Mouse (Mus musculus) lung, adult 2 months (tissue): ENCODE measurements at regions not wholly inside any gene's neighbourhood (a gene's known extent, or its start where the extent isn't known, plus 50 kb on each side); places are given as distances from the start of the nearest gene placed in this dataset.
A peak's percentile ranks its signal among the peaks of the same experiment; 100 is the strongest.

ENCODE experiments used
- DNase-seq: peaks from one replicate; pipeline ENCODE4 v3.0.0; 2022
- H3K4me1 ChIP-seq: fragments of 200-500 bp; 2 replicates; pipeline ENCODE4 v1.6.1; 2011; ENCODE audit warnings: low read length; ENCODE audit not compliant: control insufficient read depth, insufficient read depth
- H3K4me3 ChIP-seq: fragments of 200-500 bp; replicated peaks from 2 replicates; pipeline ENCODE3; 2011; ENCODE audit warnings: low read depth, mild to moderate bottlenecking, control low read depth, low read length; ENCODE audit errors: extremely low read depth
- CTCF ChIP-seq: fragments of 200-500 bp; IDR thresholded peaks from 2 replicates; pipeline ENCODE4 v1.5.1; 2011; ENCODE audit warnings: mild to moderate bottlenecking, low read length, control low read depth; ENCODE audit not compliant: insufficient read depth
- POLR2A ChIP-seq: fragments of 200-500 bp; IDR thresholded peaks from 2 replicates; pipeline ENCODE4 v1.6.1; 2011; ENCODE audit warnings: low read depth, mild to moderate bottlenecking, control low read depth, low read length, borderline replicate concordance; ENCODE audit errors: extremely low read depth
- WGBS: fragments of 180-500 bp; shearing (Covaris S2); methylation state at CpG from one replicate; pipeline ENCODE4 v1.1.7; 2018; 5-methylcytosine and 5-hydroxymethylcytosine counted together

DNA sequence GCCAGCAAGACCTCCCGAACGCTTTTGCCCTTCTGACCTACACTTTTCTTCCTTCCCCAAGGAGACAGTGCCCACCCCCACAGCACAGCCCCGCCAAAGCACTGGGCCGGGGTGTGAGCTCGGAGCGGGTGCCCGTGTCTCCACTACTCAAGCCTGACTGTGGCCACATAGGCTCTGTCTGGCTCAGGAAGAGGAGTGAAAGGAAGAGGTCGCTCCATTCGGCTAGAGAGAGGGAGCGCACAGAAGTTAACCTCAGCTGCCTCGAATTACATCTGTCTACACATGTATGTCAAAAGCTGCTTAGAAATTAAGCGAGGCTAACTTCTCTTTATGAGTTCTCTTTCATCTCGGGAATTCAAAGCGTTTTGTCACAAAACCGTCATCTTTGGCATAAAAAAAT is 69.6 kb upstream of the Slc4a7 start:
- Histone ChIP-seq H3K4me3 (peak overlapping the region; percentile 12), H3K4me1 (peaks cover 4% of the 10 kb centered on the region; the same call in 1 of the 2 replicates)
- 5% methylated on average over 15 of the region's 15 CpGs for WGBS
- TF ChIP-seq POLR2A: no peak
- no peak for TF ChIP-seq CTCF
- peak; percentile 20 for DNase-seq

DNA sequence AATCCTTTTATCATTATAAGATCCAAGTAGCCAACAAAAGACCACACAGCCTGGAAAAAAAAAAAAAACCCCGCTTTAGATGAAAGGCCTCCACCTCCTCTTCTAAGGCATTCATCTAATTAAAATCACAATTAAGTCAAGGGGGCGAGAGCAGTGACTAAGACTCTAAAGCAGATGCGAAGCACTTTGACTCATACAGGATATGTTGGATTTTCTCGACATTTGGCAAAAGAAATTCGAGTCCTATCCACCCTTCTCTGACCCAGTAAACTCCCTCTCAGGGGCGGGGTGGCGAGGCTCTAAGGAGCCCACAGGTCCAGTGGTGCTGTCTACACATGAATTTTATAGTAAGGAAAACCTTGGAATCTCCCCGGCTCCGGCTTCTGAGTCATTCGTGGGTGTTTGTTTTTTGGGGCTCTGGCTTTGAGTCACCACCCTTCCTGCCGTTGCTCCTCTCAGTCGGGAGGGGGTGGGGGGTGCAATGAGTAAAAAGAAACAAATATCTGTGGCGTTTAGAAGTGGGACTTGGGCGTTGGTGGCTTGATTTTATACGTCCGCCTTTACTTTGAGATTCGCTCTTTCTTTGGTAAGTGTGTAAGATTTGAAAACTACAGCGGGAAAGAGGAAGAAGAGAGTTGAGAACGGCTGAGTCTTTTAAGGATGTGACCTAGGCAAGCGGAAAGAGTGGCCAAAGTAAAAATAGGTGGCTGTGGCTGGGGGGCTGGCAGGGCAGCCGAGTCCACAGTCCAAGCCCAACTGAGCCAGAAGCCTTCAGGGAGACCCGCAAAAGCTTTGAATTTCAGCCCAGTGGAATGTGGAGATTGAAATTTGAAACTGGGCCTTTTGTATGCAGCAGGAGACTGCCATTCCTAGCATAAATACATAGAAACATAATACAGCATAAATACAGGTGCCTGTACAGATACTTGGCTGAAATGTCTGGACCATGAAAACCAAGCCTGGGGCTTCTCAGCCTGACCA is 68.8 kb upstream of the Slc4a7 start:
- DNase-seq: peak; percentile 46
- Histone ChIP-seq H3K4me3 (peak overlapping the region; percentile 55), H3K4me1 (peaks cover 4% of the 10 kb centered on the region; the same call in 1 of the 2 replicates)
- TF ChIP-seq CTCF (no peak), POLR2A (no peak)
- 2% methylated on average over 22 of the region's 22 CpGs for WGBS

DNA sequence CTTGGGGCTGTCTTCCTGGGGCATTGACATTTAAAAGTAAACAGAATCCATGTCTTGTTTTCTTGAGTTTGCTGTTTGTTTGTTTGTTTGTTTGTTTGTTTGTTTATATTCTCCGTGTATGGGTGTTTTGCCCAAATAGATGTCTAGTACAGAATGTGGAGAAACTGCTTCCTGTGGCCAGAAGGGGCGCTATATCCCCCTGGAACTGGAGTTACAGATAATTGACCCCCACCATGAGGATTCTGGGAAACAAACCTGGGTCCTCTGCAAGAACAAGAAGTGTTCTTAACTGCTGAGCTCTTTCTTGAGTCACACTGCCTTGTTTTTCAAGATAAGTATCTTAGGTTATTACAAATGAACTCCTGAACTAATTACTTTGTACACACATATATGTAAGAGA is 68.1 kb upstream of the Slc4a7 start:
- WGBS: 36% methylated on average over 2 of the region's 2 CpGs
- TF ChIP-seq POLR2A: no peak
- TF ChIP-seq CTCF: no peak
- DNase-seq: no peak
- H3K4me1 ChIP-seq: peaks cover 4% of the 10 kb centered on the region; the same call in 1 of the 2 replicates
- H3K4me3 ChIP-seq: no peak overlapping the region

DNA sequence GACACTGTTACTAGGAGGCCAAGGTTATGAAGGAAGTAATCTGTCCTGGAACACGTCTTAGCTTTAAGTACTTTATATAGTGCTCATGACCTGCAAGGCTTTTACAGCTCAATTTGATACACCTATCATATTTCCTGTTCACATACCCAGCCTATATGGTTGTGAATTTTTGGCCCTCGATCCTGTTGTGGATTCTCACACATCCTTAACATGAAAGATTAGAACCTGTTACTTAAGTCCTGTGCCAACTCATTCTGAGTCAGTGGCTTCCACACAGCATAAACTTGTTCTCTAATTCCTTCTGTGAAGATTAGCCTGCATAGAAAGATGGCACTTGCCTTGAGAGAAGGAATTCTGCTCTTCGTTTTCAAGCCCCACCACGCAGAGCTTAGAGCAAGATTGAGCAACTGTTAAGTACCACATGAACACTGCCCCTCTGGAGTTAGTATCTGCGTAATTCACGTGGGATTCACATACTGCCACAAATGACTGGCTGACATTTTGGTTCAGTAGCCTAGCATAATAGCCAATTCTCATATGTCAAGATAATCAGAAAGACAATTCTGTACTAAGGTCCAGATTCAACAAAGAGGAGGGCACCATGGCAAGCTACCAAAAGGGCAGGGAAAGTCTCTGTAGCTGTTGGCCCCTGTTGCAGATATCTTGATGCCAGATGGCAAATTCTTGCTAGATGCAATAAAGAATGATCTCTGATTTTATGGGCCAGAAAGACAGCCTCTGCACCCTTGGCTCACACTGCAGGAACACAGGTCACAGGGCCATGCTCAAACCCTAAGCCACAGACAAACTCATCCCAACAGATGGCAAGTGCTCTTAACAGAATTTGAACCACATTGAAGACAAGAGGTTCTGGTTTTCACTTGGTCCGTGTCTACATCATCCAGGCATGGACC is 62.7 kb upstream of the Slc4a7 start:
- no peak overlapping the region for H3K4me3 ChIP-seq
- DNase-seq: no peak
- WGBS: 67% methylated on average over 7 of the region's 7 CpGs
- no peaks in the 10 kb centered on the region for H3K4me1 ChIP-seq
- no peak for TF ChIP-seq CTCF
- no peak for TF ChIP-seq POLR2A

DNA sequence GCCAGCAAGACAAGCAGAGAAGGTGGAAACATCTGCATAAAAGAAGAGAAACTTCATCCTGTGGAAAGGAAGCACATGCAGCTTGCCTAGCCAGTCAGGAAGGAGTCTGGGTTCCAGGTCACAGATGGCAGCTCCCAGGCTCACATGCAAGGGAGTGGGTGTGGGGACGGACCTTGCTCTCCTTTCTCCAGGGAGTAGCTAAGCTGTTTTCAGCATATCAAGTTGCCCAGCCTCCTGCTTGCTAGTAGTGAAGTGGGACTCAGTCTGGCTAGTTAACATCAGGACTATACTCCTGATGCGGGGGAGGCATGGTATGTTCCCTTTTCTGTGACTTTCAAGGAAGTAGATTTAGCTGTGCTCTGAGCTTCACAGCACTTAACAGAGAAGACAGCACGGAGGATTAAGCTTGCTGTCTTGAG is 62.0 kb upstream of the Slc4a7 start:
- WGBS: 38% methylated on average over 3 of the region's 3 CpGs
- Histone ChIP-seq H3K4me3 (no peak overlapping the region), H3K4me1 (no peaks in the 10 kb centered on the region)
- TF ChIP-seq CTCF (no peak), POLR2A (no peak)
- DNase-seq: no peak

DNA sequence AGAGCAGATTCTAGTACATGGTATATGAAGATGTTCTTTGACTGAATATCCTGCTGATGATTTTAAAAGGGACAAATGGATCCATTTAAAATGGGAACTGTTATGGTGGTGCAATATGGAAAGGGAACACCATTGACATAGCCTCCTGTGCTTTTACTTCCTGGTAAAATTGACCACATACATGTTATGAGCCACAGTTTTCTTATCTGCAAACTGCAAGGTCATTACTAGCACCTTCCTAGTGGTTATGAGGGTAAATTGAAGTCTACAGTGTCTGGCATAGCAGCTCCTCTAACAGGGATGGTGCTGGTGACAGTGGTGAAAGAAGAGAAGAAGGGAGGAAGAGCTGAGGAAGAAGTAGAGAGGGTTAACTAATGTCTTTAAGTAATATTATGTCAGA is 61.5 kb upstream of the Slc4a7 start:
- H3K4me3 ChIP-seq: no peak overlapping the region
- no peak for TF ChIP-seq POLR2A
- TF ChIP-seq CTCF: no peak
- DNase-seq: no peak
- H3K4me1 ChIP-seq: no peaks in the 10 kb centered on the region

DNA sequence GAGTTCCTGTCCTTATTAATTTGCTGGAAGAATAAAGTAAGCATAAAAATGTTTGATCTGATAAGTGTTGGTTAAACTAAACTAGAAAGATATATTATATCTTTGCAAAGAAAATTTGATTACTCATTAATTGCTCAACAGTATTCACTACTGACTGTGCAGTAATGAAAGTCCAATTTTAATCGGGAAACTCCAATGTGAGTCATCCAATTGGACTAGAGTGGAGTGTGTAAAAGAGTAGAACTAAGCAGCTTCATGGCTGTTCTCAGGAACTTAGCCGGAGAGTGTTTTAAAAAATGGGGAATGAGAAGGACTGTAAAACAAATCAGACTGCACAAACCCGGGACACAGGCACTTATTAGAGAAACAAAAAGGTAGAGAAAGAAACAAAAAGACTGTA is 58.5 kb upstream of the Slc4a7 start:
- no peak for DNase-seq
- H3K4me1 ChIP-seq: no peaks in the 10 kb centered on the region
- TF ChIP-seq POLR2A: no peak
- no peak for TF ChIP-seq CTCF
- 73% methylated on average over 3 of the region's 3 CpGs for WGBS
- no peak overlapping the region for H3K4me3 ChIP-seq

DNA sequence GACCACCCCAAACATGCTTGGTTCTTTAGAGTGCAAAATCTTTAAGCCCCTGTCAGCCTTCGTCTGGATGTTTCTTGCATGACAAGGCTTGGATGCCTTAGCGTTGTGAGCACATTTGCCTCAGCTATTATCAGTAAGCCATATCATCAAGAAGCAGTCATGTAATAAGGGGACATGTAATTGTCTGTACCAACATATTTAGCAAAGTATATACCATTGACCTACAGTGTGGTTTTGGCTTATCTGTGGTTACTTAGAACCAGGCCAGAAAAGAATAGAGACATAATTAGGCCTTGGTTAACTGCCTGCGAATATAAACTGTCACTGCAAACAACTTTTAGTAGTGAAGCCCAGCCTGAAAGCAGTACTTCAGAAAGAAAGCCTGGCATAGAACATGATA is 57.0 kb upstream of the Slc4a7 start:
- WGBS: 66% methylated on average over 3 of the region's 3 CpGs
- H3K4me3 ChIP-seq: no peak overlapping the region
- no peaks in the 10 kb centered on the region for H3K4me1 ChIP-seq
- DNase-seq: no peak
- TF ChIP-seq CTCF: no peak
- no peak for TF ChIP-seq POLR2A
